Comparison of ENCODE assay signal across 8 mouse cellular contexts in genomic region chr6:85961101-85962091, GRCm38 (mm10). TPM values are rescaled to one million over a fixed set of nuclear protein-coding genes. Genes with fewer than 3 reads are reported as not detected.
A peak's percentile ranks its signal among the peaks of the same experiment; 100 is the strongest.
DNase-seq lines count a peak whose midpoint lies in the region; ATAC-seq lines count a peak whose summit lies in the region.

TSS of gene Dusp11 (minus strand) at chr6:85961667.

- H3K36me3 ChIP-seq in forebrain, embryonic 11.5 days (ENCODE audit: control insufficient read depth, insufficient read depth, low read length), result no peaks in the 10 kb centered on the region; the same call in 1 of the 2 replicates
- H3K36me3 ChIP-seq in heart, embryonic 16.5 days (ENCODE audit: control insufficient read depth, insufficient read depth), result peaks cover 10% of the 10 kb centered on the region
- H3K36me3 ChIP-seq in liver, embryonic 15.5 days (replicated peaks), result peaks cover 27% of the 10 kb centered on the region
- peaks cover 17% of the 10 kb centered on the region for H3K36me3 ChIP-seq in neural tube, embryonic 12.5 days

- peak within 1 kb of the TSS; percentile 64 for H3K4me2 ChIP-seq in forebrain, embryonic 11.5 days (ENCODE audit: low read depth, low read length, severe bottlenecking)
- peak within 1 kb of the TSS; percentile 90 for H3K4me2 ChIP-seq in heart, embryonic 16.5 days (ENCODE audit: low read depth, low read length)
- peak within 1 kb of the TSS; percentile 82 for H3K4me2 ChIP-seq in liver, embryonic 15.5 days
- H3K4me2 ChIP-seq in neural tube, embryonic 12.5 days (replicated peaks), result peak within 1 kb of the TSS; percentile 73

- peak; percentile 96 for ATAC-seq in forebrain, embryonic 11.5 days (replicated peaks; ENCODE audit: low FRiP score)
- ATAC-seq in heart, embryonic 16.5 days (replicated peaks; ENCODE audit: extremely low read depth, insufficient read depth, low FRiP score), result peak; percentile 95
- ATAC-seq in liver, embryonic 15.5 days (ENCODE audit: insufficient read depth), result peak; percentile 95
- peak; percentile 97 for ATAC-seq in neural tube, embryonic 12.5 days (ENCODE audit: low FRiP score, low read depth)

- H3K27ac ChIP-seq in forebrain, embryonic 11.5 days (ENCODE audit: low read depth, low read length), result peak within 1 kb of the TSS; percentile 94
- peak within 1 kb of the TSS; percentile 98 for H3K27ac ChIP-seq in heart, embryonic 16.5 days (ENCODE audit: low read length)
- peak within 1 kb of the TSS; percentile 99 for H3K27ac ChIP-seq in liver, embryonic 15.5 days (replicated peaks)
- H3K27ac ChIP-seq in neural tube, embryonic 12.5 days, result peak within 1 kb of the TSS; percentile 92

- peak; percentile 87 to 90 for DNase-seq in CD8-positive naive resting alpha-beta T cell, adult 2 months (ENCODE audit: low read depth in 2 of 2, low spot score in 2 of 2)
- DNase-seq in c-Kit-positive CD71-negative TER-119-negative erythroid progenitor cells, embryonic 14.5 days (ENCODE audit: low read depth), result peak; percentile 80
- DNase-seq in forebrain, embryonic 11.5 days (ENCODE audit: low spot score), result peak; percentile 95
- DNase-seq in kidney, postnatal 36 days, result peak; percentile 93 to 95
- peak; percentile 90 for DNase-seq in telencephalon, adult 2 months (ENCODE audit: low read depth, low spot score)

- WGBS in forebrain, embryonic 11.5 days, result under 1% methylated on average over 70 of the region's 70 CpGs
- WGBS in heart, embryonic 16.5 days, result under 1% methylated on average over 70 of the region's 70 CpGs
- under 1% methylated on average over 70 of the region's 70 CpGs for WGBS in liver, embryonic 15.5 days (ENCODE audit: insufficient replicate concordance)
- WGBS in neural tube, embryonic 12.5 days, result under 1% methylated on average over 70 of the region's 70 CpGs

- peak within 1 kb of the TSS; percentile 87 for H3K9ac ChIP-seq in forebrain, embryonic 11.5 days (ENCODE audit: low read length)
- peak within 1 kb of the TSS; percentile 96 for H3K9ac ChIP-seq in heart, embryonic 16.5 days (ENCODE audit: low read length)
- peak within 1 kb of the TSS; percentile 91 for H3K9ac ChIP-seq in liver, embryonic 15.5 days
- H3K9ac ChIP-seq in neural tube, embryonic 12.5 days, result peak within 1 kb of the TSS; percentile 91

- H3K4me3 ChIP-seq in forebrain, embryonic 11.5 days (ENCODE audit: low read depth, low read length), result peak within 1 kb of the TSS; percentile 82
- H3K4me3 ChIP-seq in heart, embryonic 16.5 days (ENCODE audit: low read length), result peak within 1 kb of the TSS; percentile 94
- H3K4me3 ChIP-seq in liver, embryonic 15.5 days (replicated peaks), result peak within 1 kb of the TSS; percentile 86
- H3K4me3 ChIP-seq in neural tube, embryonic 12.5 days, result peak within 1 kb of the TSS; percentile 87

- peaks cover 5% of the 10 kb centered on the region; the same call in 1 of the 2 replicates for H3K4me1 ChIP-seq in forebrain, embryonic 11.5 days (replicated peaks; ENCODE audit: control insufficient read depth, insufficient read depth, low read length)
- H3K4me1 ChIP-seq in heart, embryonic 16.5 days (ENCODE audit: control insufficient read depth, insufficient read depth, low read length), result peaks cover 18% of the 10 kb centered on the region
- peaks cover 18% of the 10 kb centered on the region for H3K4me1 ChIP-seq in liver, embryonic 15.5 days (replicated peaks)
- H3K4me1 ChIP-seq in neural tube, embryonic 12.5 days, result peaks cover 6% of the 10 kb centered on the region

- H3K9me3 ChIP-seq in forebrain, embryonic 11.5 days (ENCODE audit: control insufficient read depth, low read length), result no peaks in the 10 kb centered on the region
- no peaks in the 10 kb centered on the region for H3K9me3 ChIP-seq in heart, embryonic 16.5 days (replicated peaks; ENCODE audit: control insufficient read depth, low read length)
- no peaks in the 10 kb centered on the region for H3K9me3 ChIP-seq in liver, embryonic 15.5 days (replicated peaks)
- no peaks in the 10 kb centered on the region for H3K9me3 ChIP-seq in neural tube, embryonic 12.5 days

- H3K27me3 ChIP-seq in forebrain, embryonic 11.5 days (ENCODE audit: control insufficient read depth, insufficient read depth, low read length), result no peaks in the 10 kb centered on the region
- H3K27me3 ChIP-seq in heart, embryonic 16.5 days (ENCODE audit: control insufficient read depth, insufficient read depth, low read length), result no peaks in the 10 kb centered on the region
- no peaks in the 10 kb centered on the region for H3K27me3 ChIP-seq in liver, embryonic 15.5 days
- H3K27me3 ChIP-seq in neural tube, embryonic 12.5 days (replicated peaks), result no peaks in the 10 kb centered on the region

RNA-seq across cellular contexts. Expression of gene Dusp11, which starts in this region (rescaled TPM):
- 45.0 and 56.1 TPM in 2 replicates for polyA plus RNA-seq in forebrain, embryonic 11.5 days (2014; fragmentation: Nextera tagmentation; extraction: Ambion mirVana)
- 40.2 and 54.6 TPM in 2 replicates for polyA plus RNA-seq in heart, embryonic 16.5 days (2015; fragmentation: Nextera tagmentation; extraction: Ambion mirVana)
- 20.0 and 22.8 TPM in 2 replicates for polyA plus RNA-seq in liver, embryonic 15.5 days (2015; fragmentation: Nextera tagmentation; extraction: Ambion mirVana)
- polyA plus RNA-seq in neural tube, embryonic 12.5 days (2016; fragmentation: Nextera tagmentation; extraction: Ambion mirVana), result 48.8 and 56.6 TPM in 2 replicates

Comparison
In these comparisons a context has a peak if more than half of its experiments do, and no peak if none do; other contexts are left out.
1. Peak in every context shown above with its lines: DNase-seq, ATAC-seq, H3K4me3 ChIP-seq and H3K27ac ChIP-seq.